ENCODE assay signal across 8 mouse cellular contexts in the genomic region with DNA sequence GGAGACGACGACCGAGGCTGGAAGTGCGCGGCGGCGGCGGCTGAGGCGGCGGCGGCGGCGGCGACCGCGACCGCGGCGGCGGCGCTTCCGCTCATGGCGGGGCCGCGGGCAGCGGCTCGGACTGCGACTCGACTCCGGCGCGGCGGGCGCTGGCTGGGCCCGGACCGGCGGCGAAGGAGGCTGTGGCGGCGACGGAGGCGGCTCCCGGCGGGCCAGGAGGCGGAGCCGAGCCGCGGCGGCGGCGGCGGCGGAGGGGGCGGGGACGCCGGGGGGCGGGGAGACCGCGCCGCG. TPM values are rescaled to one million over a fixed set of nuclear protein-coding genes. Genes with fewer than 3 reads are reported as not detected.
A peak's percentile ranks its signal among the peaks of the same experiment; 100 is the strongest.
DNase-seq lines count a peak whose midpoint lies in the region; ATAC-seq and TF ChIP-seq lines count a peak whose summit lies in the region.

Rnf38 (minus strand) TSS at position 77 of the 291 bp plus-strand sequence.

- peak within 1 kb of the TSS; percentile 89 for H3K4me2 ChIP-seq in midbrain, embryonic 13.5 days (replicated peaks)

- H3K27ac ChIP-seq in bone marrow macrophage, adult 2 months (ENCODE audit: insufficient read depth, low read depth, low read length): peak within 1 kb of the TSS; percentile 93
- H3K27ac ChIP-seq in midbrain, embryonic 13.5 days: peak within 1 kb of the TSS; percentile 91

- peak within 1 kb of the TSS; percentile 86 for H3K9ac ChIP-seq in midbrain, embryonic 13.5 days (replicated peaks)

- TF ChIP-seq POLR2A in bone marrow macrophage, adult 2 months (IDR thresholded peaks at IDR 0.05; ENCODE audit: borderline replicate concordance, low read depth, low read length): no peak

- H3K36me3 ChIP-seq in midbrain, embryonic 13.5 days: no peaks in the 10 kb centered on the region

- WGBS in midbrain, embryonic 13.5 days: under 1% methylated on average over 39 of the region's 61 CpGs

- peaks cover 23% of the 10 kb centered on the region for H3K4me1 ChIP-seq in bone marrow macrophage, adult 2 months (ENCODE audit: control insufficient read depth, insufficient read depth, low read length)
- peaks cover 41% of the 10 kb centered on the region for H3K4me1 ChIP-seq in midbrain, embryonic 13.5 days (replicated peaks)

- no peaks in the 10 kb centered on the region for H3K27me3 ChIP-seq in midbrain, embryonic 13.5 days

- no peaks in the 10 kb centered on the region for H3K9me3 ChIP-seq in midbrain, embryonic 13.5 days

- H3K4me3 ChIP-seq in bone marrow macrophage, adult 2 months (ENCODE audit: insufficient read depth, low read length): peak within 1 kb of the TSS; percentile 78
- peak within 1 kb of the TSS; percentile 85 for H3K4me3 ChIP-seq in midbrain, embryonic 13.5 days (replicated peaks)

- no peak for TF ChIP-seq CTCF in bone marrow macrophage, adult 2 months (IDR thresholded peaks at IDR 0.05; ENCODE audit: low read depth, low read length)

- DNase-seq in layer of hippocampus, adult 8-10 months (ENCODE audit: low spot score in 2 of 2): no peak
- DNase-seq in layer of hippocampus, adult 11-12 months (ENCODE audit: low spot score): no peak
- no peak for DNase-seq in gonadal fat pad, adult 2 months (ENCODE audit: low read depth)
- DNase-seq in layer of hippocampus, postnatal 10 days (ENCODE audit: low spot score in 2 of 2): no peak
- no peak for DNase-seq in ovary, postnatal 14 days (ENCODE audit: low spot score)
- no peak for DNase-seq in urinary bladder, postnatal 10 days (ENCODE audit: low spot score)

- ATAC-seq in midbrain, embryonic 13.5 days: no peak

RNA-seq across cellular contexts. Expression of gene Rnf38, which starts in this region (rescaled TPM):
- 10 to 100 TPM; 48.8 to 55.4 (median 50.9) TPM for total RNA-seq in layer of hippocampus, adult 8-10 months (2022)
- 65.0 and 80.7 TPM in 2 replicates for polyA plus RNA-seq in bone marrow macrophage, adult 2 months (2012; ENCODE audit: insufficient read depth, insufficient read length, missing spikeins)
- polyA plus RNA-seq in gonadal fat pad, adult 2 months (2012; rRNA removed): 124 and 147 TPM in 2 replicates
- 10 to 100 TPM; 64.6 to 66.4 TPM for total RNA-seq in layer of hippocampus, postnatal 10 days (2021)
- 49.5 and 50.6 TPM in 2 replicates for polyA plus RNA-seq in midbrain, embryonic 13.5 days (2015; fragmentation: Nextera tagmentation; extraction: Ambion mirVana)
